Mouse (Mus musculus) heart, embryonic 15.5 days (tissue): ENCODE measurements around the gene Tescl. TPM values are rescaled to one million over a fixed set of nuclear protein-coding genes. Genes with fewer than 3 reads are reported as not detected.

Experiments used
- ATAC-seq: fragments of 200-750 bp; cut with Nextera tagmentation; replicated peaks from 2 replicates; pipeline ENCODE4 v1.8.0; 2017; ENCODE audit warnings: low read depth, moderate TSS enrichment; ENCODE audit not compliant: insufficient number of reproducible peaks, insufficient read depth, low FRiP score
- H3K27ac ChIP-seq: fragments of 300-500 bp; sonication (generic); 2 replicates; pipeline ENCODE4 v1.5.1; 2015; ENCODE audit warnings: mild to moderate bottlenecking, inconsistent platforms
- H3K27me3 ChIP-seq: fragments of 300-500 bp; sonication (generic); 2 replicates; pipeline ENCODE4 v1.6.1; 2015; ENCODE audit warnings: inconsistent platforms
- H3K36me3 ChIP-seq: fragments of 300-500 bp; sonication (generic); 2 replicates; pipeline ENCODE4 v1.6.1; 2015; ENCODE audit warnings: mild to moderate bottlenecking, inconsistent platforms
- H3K4me1 ChIP-seq: fragments of 300-500 bp; sonication (generic); replicated peaks from 2 replicates; pipeline ENCODE4 v1.6.1; 2015; ENCODE audit warnings: inconsistent platforms
- H3K4me2 ChIP-seq: fragments of 300-500 bp; sonication (generic); 2 replicates; pipeline ENCODE4 v1.6.1; 2015; ENCODE audit warnings: inconsistent platforms, mild to moderate bottlenecking, moderate library complexity
- H3K4me3 ChIP-seq: fragments of 300-500 bp; sonication (generic); 2 replicates; pipeline ENCODE4 v1.5.1; 2015; ENCODE audit warnings: mild to moderate bottlenecking, inconsistent platforms
- H3K9ac ChIP-seq: fragments of 300-500 bp; sonication (generic); 2 replicates; pipeline ENCODE4 v1.6.1; 2015; ENCODE audit warnings: mild to moderate bottlenecking, inconsistent platforms
- H3K9me3 ChIP-seq: fragments of 300-500 bp; sonication (generic); replicated peaks from 2 replicates; pipeline ENCODE4 v1.6.1; 2016; ENCODE audit warnings: inconsistent platforms
- WGBS: fragments of 180-500 bp; shearing (Covaris S2); methylation state at CpG from one replicate; pipeline ENCODE4 v1.1.7; 2015; ENCODE audit warnings: mixed read lengths; 5-methylcytosine and 5-hydroxymethylcytosine counted together
- polyA plus RNA-seq: library from polyadenylated mRNA; unstranded; fragments of >200 nt; fragmentation: Nextera tagmentation; extraction: Ambion mirVana; gene quantifications from 2 replicates; pipeline ENCODE4 v1.2.1, GENCODE M21; 2015

Gene Tescl
- polyA plus RNA-seq, 1 experiment from 2014 or later: not detected

GRCm38 (mm10) chr7:24325675-24326128 lies 8.0 kb downstream of the Tescl start:
- peak overlapping the region; percentile 61 for H3K4me2 ChIP-seq
- H3K27me3 ChIP-seq: no peaks in the 10 kb centered on the region; the same call in 1 of the 2 replicates
- H3K4me3 ChIP-seq: peak overlapping the region; percentile 40
- 0 out of 2 replicates have a peak, but pooled peaks cover 5% of the 10 kb centered on the region for H3K9me3 ChIP-seq
- no peak overlapping the region for H3K27ac ChIP-seq
- no peak; the same call in 1 of the 2 replicates for ATAC-seq
- 3% methylated on average over 13 of the region's 13 CpGs for WGBS
- H3K36me3 ChIP-seq: no peaks in the 10 kb centered on the region
- H3K4me1 ChIP-seq: peaks cover 4% of the 10 kb centered on the region
- peak overlapping the region; percentile 47; the same call in 1 of the 2 replicates for H3K9ac ChIP-seq

DNA sequence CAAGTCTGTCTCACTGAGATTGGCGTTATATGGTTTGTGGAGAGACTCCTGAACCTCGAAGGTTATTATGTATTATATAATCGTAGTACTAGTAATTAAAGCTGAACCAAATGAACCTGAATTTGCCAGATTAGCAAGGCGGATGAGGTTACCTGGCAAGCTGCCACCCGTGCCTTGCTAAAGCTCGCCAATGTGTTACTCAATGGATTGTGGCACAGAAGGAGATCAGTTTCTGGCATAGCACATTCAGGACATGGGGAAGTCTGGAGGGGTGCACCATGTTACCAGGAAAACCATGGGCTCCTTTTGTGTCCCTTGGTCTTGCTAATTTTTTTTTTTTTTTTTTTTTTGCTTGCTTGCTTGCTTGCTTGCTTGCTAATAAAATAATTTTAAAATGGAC lies 8.5 kb downstream of the Tescl start:
- Histone ChIP-seq H3K27me3 (peaks cover under 1% of the 10 kb centered on the region), H3K27ac (no peak overlapping the region), H3K4me1 (peaks cover 4% of the 10 kb centered on the region), H3K4me2 (peak overlapping the region; percentile 61), H3K4me3 (no peak overlapping the region), H3K9me3 (0 out of 2 replicates have a peak, but pooled peaks cover 5% of the 10 kb centered on the region), H3K9ac (no peak overlapping the region), H3K36me3 (no peaks in the 10 kb centered on the region)
- 84% methylated on average over 6 of the region's 6 CpGs for WGBS
- ATAC-seq: no peak

GRCm38 (mm10) chr7:24322593-24322992 lies 11.1 kb downstream of the Tescl start:
- Histone ChIP-seq H3K9ac (no peak overlapping the region), H3K4me1 (peaks cover 4% of the 10 kb centered on the region), H3K36me3 (no peaks in the 10 kb centered on the region), H3K4me3 (no peak overlapping the region), H3K9me3 (0 out of 2 replicates have a peak, but pooled peaks cover 5% of the 10 kb centered on the region), H3K27ac (no peak overlapping the region), H3K4me2 (no peak overlapping the region), H3K27me3 (peaks cover 10% of the 10 kb centered on the region)
- no peak for ATAC-seq
- 60% methylated on average over 4 of the region's 4 CpGs for WGBS

GRCm38 (mm10) chr7:24318942-24319341 lies 14.8 kb downstream of the Tescl start:
- H3K36me3 ChIP-seq: no peaks in the 10 kb centered on the region
- no peak overlapping the region for H3K4me2 ChIP-seq
- WGBS: 57% methylated on average over 6 of the region's 6 CpGs
- H3K27ac ChIP-seq: no peak overlapping the region
- no peak overlapping the region for H3K4me3 ChIP-seq
- 0 out of 2 replicates have a peak, but pooled peaks cover 5% of the 10 kb centered on the region for H3K9me3 ChIP-seq
- no peak overlapping the region for H3K9ac ChIP-seq
- no peak for ATAC-seq
- H3K27me3 ChIP-seq: peaks cover 10% of the 10 kb centered on the region
- H3K4me1 ChIP-seq: peaks cover 6% of the 10 kb centered on the region; the same call in 1 of the 2 replicates

GRCm38 (mm10) chr7:24316567-24317092 lies 17.1 kb downstream of the Tescl start, which contains the start of gene Zfp94:
Gene Zfp94 (minus strand): TSS chr7:24316666.
- Histone ChIP-seq H3K9ac (peak within 1 kb of the TSS; percentile 72), H3K4me1 (peaks cover 6% of the 10 kb centered on the region; the same call in 1 of the 2 replicates), H3K4me3 (peak within 1 kb of the TSS; percentile 60), H3K36me3 (no peaks in the 10 kb centered on the region), H3K27me3 (peaks cover 10% of the 10 kb centered on the region), H3K27ac (peak within 1 kb of the TSS; percentile 66), H3K9me3 (no peaks in the 10 kb centered on the region), H3K4me2 (peak within 1 kb of the TSS; percentile 82)
- peak; percentile 91 for ATAC-seq
- 1% methylated on average over 33 of the region's 33 CpGs for WGBS

GRCm38 (mm10) chr7:24315726-24316566 lies 17.8 kb downstream of the Tescl start:
- Histone ChIP-seq H3K4me1 (peaks cover 6% of the 10 kb centered on the region; the same call in 1 of the 2 replicates), H3K9me3 (no peaks in the 10 kb centered on the region), H3K4me2 (peak overlapping the region; percentile 82), H3K9ac (peak overlapping the region; percentile 72), H3K27ac (peak overlapping the region; percentile 31; the same call in 1 of the 2 replicates), H3K36me3 (peaks cover 4% of the 10 kb centered on the region; the same call in 1 of the 2 replicates), H3K27me3 (peaks cover 10% of the 10 kb centered on the region), H3K4me3 (peak overlapping the region; percentile 60)
- 27% methylated on average over 29 of the region's 29 CpGs for WGBS
- ATAC-seq: no peak; the same call in 1 of the 2 replicates

DNA sequence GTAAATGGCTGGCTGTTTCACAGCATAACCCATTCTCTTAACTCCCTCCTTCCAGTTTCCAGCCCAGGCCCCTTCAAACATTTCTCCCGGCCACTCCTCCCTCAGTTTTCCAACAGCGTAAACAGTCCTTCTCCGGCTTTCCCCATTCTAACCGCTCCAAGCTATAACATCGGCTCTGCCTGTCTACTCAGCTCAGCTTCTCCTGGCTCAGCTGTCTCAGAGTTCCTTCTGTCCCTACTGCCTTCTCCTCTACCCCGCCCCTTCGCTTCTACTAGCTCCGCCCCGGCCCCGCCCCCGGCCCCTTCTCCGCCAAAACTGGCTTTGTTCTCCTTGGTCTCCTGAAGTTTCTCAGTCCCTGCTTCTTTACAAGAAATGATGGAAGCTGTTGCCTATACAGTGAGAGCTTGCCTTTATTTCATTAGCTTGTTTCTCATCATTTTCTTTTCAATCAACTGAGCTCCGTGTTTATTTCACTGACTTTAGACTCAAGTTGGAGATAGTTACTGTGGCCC lies 32.9 kb downstream of the Tescl start, which contains the start of gene Zfp61:
Zfp61 (minus strand) TSS at position 462 of the 512 bp plus-strand sequence.
- Histone ChIP-seq H3K4me2 (peak within 1 kb of the TSS; percentile 91), H3K27ac (peak within 1 kb of the TSS; percentile 46), H3K36me3 (peaks cover 23% of the 10 kb centered on the region), H3K9ac (peak within 1 kb of the TSS; percentile 17), H3K9me3 (no peaks in the 10 kb centered on the region), H3K4me1 (peaks cover 18% of the 10 kb centered on the region), H3K4me3 (peak within 1 kb of the TSS; percentile 89), H3K27me3 (no peaks in the 10 kb centered on the region)
- peak; percentile 66; the same call in 1 of the 2 replicates for ATAC-seq
- 2% methylated on average over 13 of the region's 13 CpGs for WGBS

DNA sequence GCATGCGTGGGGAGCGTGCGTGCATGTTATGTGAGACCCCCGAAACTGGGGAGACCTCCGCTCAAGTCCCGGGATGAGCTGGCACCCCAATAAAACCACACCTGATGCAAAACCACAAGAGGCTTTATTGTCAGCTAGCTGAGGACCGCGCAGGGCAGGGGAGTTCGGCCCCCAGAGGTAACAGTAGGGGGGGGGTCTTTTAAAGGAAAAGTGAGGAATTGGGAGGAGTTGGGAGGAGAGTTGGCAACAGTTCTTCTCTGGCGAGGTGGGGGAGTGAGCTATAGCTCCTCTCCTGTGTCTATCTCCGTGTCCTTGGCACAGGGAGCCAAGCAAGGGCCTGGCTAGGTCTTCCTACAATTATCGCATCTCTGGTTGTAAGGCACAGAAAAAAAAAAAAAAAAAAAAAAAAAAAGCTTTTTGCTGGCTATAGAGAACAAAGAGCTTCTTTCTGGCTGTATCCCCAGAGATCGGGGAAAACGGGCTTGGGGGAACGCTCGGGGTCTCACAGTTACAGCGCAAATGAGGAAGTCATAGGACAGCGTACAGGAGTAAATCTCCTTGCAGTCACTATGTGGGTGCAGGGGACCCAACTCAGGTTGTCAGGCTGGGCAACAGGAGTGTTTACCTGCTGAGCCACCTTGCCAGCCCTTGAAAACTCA lies 33.8 kb downstream of the Tescl start:
- 2% methylated on average over 18 of the region's 18 CpGs for WGBS
- peak overlapping the region; percentile 56 for H3K9ac ChIP-seq
- H3K4me3 ChIP-seq: peak overlapping the region; percentile 89
- peak overlapping the region; percentile 91 for H3K4me2 ChIP-seq
- no peak for ATAC-seq
- H3K4me1 ChIP-seq: peaks cover 18% of the 10 kb centered on the region
- peak overlapping the region; percentile 79 for H3K27ac ChIP-seq
- peaks cover 32% of the 10 kb centered on the region for H3K36me3 ChIP-seq
- H3K9me3 ChIP-seq: no peaks in the 10 kb centered on the region
- no peaks in the 10 kb centered on the region for H3K27me3 ChIP-seq

- Histone ChIP-seq H3K4me1 (peaks cover 18% of the 10 kb centered on the region), H3K27ac (peak overlapping the region; percentile 79), H3K36me3 (peaks cover 40% of the 10 kb centered on the region), H3K27me3 (no peaks in the 10 kb centered on the region), H3K9me3 (no peaks in the 10 kb centered on the region), H3K4me2 (peak overlapping the region; percentile 91), H3K9ac (peak overlapping the region; percentile 79), H3K4me3 (peak overlapping the region; percentile 89)
- under 1% methylated on average over 47 of the region's 47 CpGs for WGBS
- ATAC-seq: peak; percentile 81
Measured at GRCm38 (mm10) chr7:24298973-24299708, 34.6 kb downstream of the Tescl start.

GRCm38 (mm10) chr7:24298635-24298972 lies 35.1 kb downstream of the Tescl start:
- no peaks in the 10 kb centered on the region for H3K27me3 ChIP-seq
- H3K4me3 ChIP-seq: peak overlapping the region; percentile 89
- H3K4me2 ChIP-seq: peak overlapping the region; percentile 91
- peaks cover 18% of the 10 kb centered on the region for H3K4me1 ChIP-seq
- 0 out of 2 replicates have a peak, but pooled peaks have one; percentile 12 for ATAC-seq
- H3K36me3 ChIP-seq: peaks cover 44% of the 10 kb centered on the region
- peak overlapping the region; percentile 79 for H3K9ac ChIP-seq
- H3K27ac ChIP-seq: peak overlapping the region; percentile 79
- H3K9me3 ChIP-seq: no peaks in the 10 kb centered on the region
- WGBS: under 1% methylated on average over 12 of the region's 12 CpGs
